Mouse (Mus musculus): Measurements from ENCODE around the gene Rtn4r.
A peak's percentile ranks its signal among the peaks of the same experiment; 100 is the strongest.

Rtn4r gene

GRCm38 (mm10) chr16:18125131-18125530 lies 2.3 kb upstream of the Rtn4r start:
- DNase-seq = no peak

GRCm38 (mm10) chr16:18126211-18126610 lies 1.2 kb upstream of the Rtn4r start:
- no peak for DNase-seq

GRCm38 (mm10) chr16:18127871-18128563 lies 575 bp downstream of the Rtn4r start:
- DNase-seq = no peak

GRCm38 (mm10) chr16:18128564-18128935 lies 1.1 kb downstream of the Rtn4r start:
- no peak for DNase-seq

- no peak for DNase-seq
These were observed 2.0 kb downstream of the Rtn4r start for GRCm38 (mm10) chr16:18129413-18129812.

- no peak for DNase-seq
These were observed 2.8 kb downstream of the Rtn4r start for GRCm38 (mm10) chr16:18130288-18130687.

GRCm38 (mm10) chr16:18130705-18131104 lies 3.3 kb downstream of the Rtn4r start:
- no peak for DNase-seq

- DNase-seq = no peak
These were observed 4.0 kb downstream of the Rtn4r start for GRCm38 (mm10) chr16:18131245-18131939.

GRCm38 (mm10) chr16:18132026-18132425 lies 4.6 kb downstream of the Rtn4r start:
- DNase-seq = no peak

- no peak for DNase-seq
These were observed 5.1 kb downstream of the Rtn4r start for GRCm38 (mm10) chr16:18132575-18132974.

GRCm38 (mm10) chr16:18133133-18133920 lies 5.9 kb downstream of the Rtn4r start:
- no peak for DNase-seq

- DNase-seq = no peak
These were observed 7.8 kb downstream of the Rtn4r start for GRCm38 (mm10) chr16:18135196-18135595.

GRCm38 (mm10) chr16:18136015-18136414 lies 8.6 kb downstream of the Rtn4r start:
- peak; percentile 65 for DNase-seq

- no peak for DNase-seq
These were observed 16.8 kb downstream of the Rtn4r start for GRCm38 (mm10) chr16:18144201-18144600.

- DNase-seq = no peak
These were observed 18.0 kb downstream of the Rtn4r start for GRCm38 (mm10) chr16:18145341-18145867.

- no peak for DNase-seq
These were observed 20.9 kb downstream of the Rtn4r start for GRCm38 (mm10) chr16:18148208-18148876.

- no peak for DNase-seq
These were observed 21.8 kb downstream of the Rtn4r start for GRCm38 (mm10) chr16:18149205-18149604.

- DNase-seq = no peak
These were observed 24.7 kb downstream of the Rtn4r start for GRCm38 (mm10) chr16:18152189-18152588.

- DNase-seq = no peak
These were observed 25.5 kb downstream of the Rtn4r start for GRCm38 (mm10) chr16:18152769-18153445.

GRCm38 (mm10) chr16:18154521-18155171 lies 27.2 kb downstream of the Rtn4r start:
- no peak for DNase-seq

- DNase-seq = no peak
These were observed 29.3 kb downstream of the Rtn4r start for GRCm38 (mm10) chr16:18156579-18157350.
